Mouse (Mus musculus): Measurements from ENCODE around the gene Gpr45. TPM values are rescaled to one million over a fixed set of nuclear protein-coding genes. Genes with fewer than 3 reads are reported as not detected.

The Gpr45 gene
- polyA plus RNA-seq, 1 experiment: 0.53 TPM

DNA sequence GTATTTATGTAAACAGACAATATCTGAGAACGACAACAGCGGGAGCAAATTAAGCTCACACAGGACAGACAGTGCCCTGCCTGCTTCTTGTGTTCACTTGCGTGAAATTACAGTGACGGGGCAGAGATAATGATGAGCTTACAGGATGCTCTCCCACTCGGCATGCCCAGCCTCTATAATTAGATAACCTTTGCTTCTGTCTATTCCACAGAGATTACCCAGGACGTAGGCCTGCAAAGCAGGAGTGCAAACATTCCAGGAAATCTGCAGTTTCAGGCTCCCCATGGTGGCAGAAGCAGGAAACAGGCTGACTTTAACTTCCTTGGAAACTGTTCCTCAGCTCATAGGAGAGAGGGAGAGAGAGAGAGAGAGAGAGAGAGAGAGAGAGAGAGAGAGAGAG lies 89.6 kb downstream of the Gpr45 start:
- no peaks in the 10 kb centered on the region; the same call in 1 of the 2 replicates for H3K4me1 ChIP-seq (ENCODE audit: control insufficient read depth, insufficient read depth, low read length)
- no peak overlapping the region for H3K4me3 ChIP-seq (replicated peaks; ENCODE audit: extremely low read depth, low read depth, low read length)
- DNase-seq: no peak
- no peak for TF ChIP-seq CTCF (IDR thresholded peaks at IDR 0.05; ENCODE audit: insufficient read depth, low read length)
- no peak for TF ChIP-seq POLR2A (IDR thresholded peaks at IDR 0.05; ENCODE audit: borderline replicate concordance, extremely low read depth, low read depth, low read length)
- 25% methylated on average over 6 of the region's 6 CpGs for WGBS

DNA sequence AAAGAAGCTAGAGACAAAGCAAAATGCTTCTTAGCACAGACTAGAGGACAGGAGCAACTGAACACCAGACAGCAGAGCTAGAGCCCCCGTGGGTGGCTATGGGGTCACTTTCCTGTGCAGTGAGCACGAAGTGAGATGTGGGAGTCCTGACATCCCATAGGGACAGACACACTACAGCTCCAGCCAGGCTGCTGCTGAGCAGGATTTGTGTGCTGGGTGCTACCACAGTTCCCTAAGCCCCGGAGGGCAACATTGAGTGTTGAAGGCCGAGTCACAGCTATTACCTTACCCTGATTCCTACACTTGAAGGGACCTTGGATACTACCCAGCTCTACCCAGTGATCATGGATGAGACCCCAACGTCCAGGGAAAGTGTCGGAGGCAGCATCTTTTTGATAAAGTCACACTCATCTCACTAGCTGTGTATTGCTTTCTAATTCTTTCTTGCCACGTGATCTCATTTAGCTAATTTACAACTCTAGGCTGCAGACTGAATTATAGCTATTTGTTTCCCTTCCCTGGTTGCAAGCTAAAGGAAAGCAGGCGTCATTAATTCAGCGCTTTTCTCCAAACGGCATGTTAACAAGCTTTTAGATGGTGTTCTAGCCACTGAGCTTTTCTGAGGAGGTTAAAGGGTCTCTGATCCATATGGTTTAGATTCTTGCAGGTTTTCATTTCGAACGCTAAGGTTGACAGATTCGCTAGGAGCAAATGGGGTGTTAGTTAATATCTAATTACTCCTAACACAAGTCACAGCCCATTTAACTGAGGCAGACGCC lies 92.7 kb downstream of the Gpr45 start:
- DNase-seq: no peak
- no peak overlapping the region for H3K4me3 ChIP-seq (replicated peaks; ENCODE audit: extremely low read depth, low read depth, low read length)
- 70% methylated on average over 14 of the region's 14 CpGs for WGBS
- TF ChIP-seq POLR2A (IDR thresholded peaks at IDR 0.05; ENCODE audit: borderline replicate concordance, extremely low read depth, low read depth, low read length): no peak
- no peak for TF ChIP-seq CTCF (IDR thresholded peaks at IDR 0.05; ENCODE audit: insufficient read depth, low read length)
- H3K4me1 ChIP-seq (ENCODE audit: control insufficient read depth, insufficient read depth, low read length): no peaks in the 10 kb centered on the region; the same call in 1 of the 2 replicates

DNA sequence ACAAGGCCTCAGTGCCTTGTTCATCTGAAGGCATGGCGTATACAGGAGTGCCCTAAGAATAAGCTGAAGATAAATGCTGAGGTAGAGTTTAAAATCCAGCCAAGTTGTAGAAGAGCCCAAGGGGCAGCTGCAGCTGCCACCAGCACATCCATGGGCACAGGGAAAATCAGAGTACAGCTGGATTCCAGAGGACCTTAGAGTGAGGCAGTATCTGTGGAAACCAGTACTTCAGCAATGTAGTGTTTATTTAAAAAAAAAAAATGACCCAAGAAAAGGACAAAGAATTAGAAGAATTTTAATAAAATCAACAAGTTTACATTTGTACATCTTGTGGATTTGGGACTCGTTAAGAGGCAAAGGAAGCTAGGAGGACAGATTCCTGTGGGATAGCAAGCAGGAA lies 94.3 kb downstream of the Gpr45 start:
- TF ChIP-seq CTCF (IDR thresholded peaks at IDR 0.05; ENCODE audit: insufficient read depth, low read length) (no peak), POLR2A (IDR thresholded peaks at IDR 0.05; ENCODE audit: borderline replicate concordance, extremely low read depth, low read depth, low read length) (no peak)
- Histone ChIP-seq H3K4me3 (replicated peaks; ENCODE audit: extremely low read depth, low read depth, low read length) (no peak overlapping the region), H3K4me1 (ENCODE audit: control insufficient read depth, insufficient read depth, low read length) (no peaks in the 10 kb centered on the region; the same call in 1 of the 2 replicates)
- WGBS: 53% methylated on average over 2 of the region's 2 CpGs
- no peak for DNase-seq

DNA sequence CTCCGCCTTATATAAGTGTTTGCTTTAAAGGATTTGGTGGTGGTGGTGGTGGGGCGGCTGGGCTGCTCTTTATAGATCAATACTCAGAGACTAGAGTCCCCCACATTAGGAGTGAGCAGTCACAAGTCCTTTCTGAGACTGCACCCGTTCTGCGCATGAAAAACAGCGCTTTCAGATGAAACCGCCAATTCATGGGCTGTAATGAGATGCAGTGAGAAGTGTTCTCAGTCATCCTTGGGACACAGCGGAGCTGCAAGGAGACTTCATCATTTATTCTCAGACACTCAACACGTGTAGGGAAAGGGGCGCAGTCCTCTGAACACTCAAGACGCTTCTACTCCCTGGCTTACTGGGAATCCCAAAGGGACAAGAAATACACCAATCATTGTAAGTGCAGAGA lies 95.1 kb downstream of the Gpr45 start:
- WGBS: 89% methylated on average over 10 of the region's 10 CpGs
- no peak overlapping the region for H3K4me3 ChIP-seq (replicated peaks; ENCODE audit: extremely low read depth, low read depth, low read length)
- TF ChIP-seq POLR2A (IDR thresholded peaks at IDR 0.05; ENCODE audit: borderline replicate concordance, extremely low read depth, low read depth, low read length): no peak
- no peak for TF ChIP-seq CTCF (IDR thresholded peaks at IDR 0.05; ENCODE audit: insufficient read depth, low read length)
- H3K4me1 ChIP-seq (ENCODE audit: control insufficient read depth, insufficient read depth, low read length): no peaks in the 10 kb centered on the region
- DNase-seq: no peak

DNA sequence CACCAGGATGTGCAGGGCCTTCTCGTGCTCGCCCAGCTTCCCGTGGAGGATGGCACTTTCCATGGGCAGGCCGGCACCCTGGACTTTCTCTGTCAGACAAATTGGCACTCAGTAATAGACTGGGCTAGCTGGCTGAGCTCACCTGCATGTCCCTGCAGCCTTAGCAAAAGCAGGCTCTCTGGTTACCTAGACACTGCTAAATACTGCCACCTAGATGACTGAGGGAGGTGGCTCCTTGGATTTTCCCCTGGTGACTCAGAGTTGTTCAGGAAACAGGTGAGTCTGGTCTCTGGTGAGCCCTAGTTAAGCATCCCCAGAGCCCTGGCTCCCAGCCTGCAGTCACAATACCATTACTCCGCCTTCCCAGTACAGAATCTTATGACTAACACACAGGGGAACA lies 99.2 kb downstream of the Gpr45 start:
- no peak overlapping the region for H3K4me3 ChIP-seq (replicated peaks; ENCODE audit: extremely low read depth, low read depth, low read length)
- no peaks in the 10 kb centered on the region for H3K4me1 ChIP-seq (ENCODE audit: control insufficient read depth, insufficient read depth, low read length)
- TF ChIP-seq CTCF (IDR thresholded peaks at IDR 0.05; ENCODE audit: insufficient read depth, low read length): no peak
- no peak for TF ChIP-seq POLR2A (IDR thresholded peaks at IDR 0.05; ENCODE audit: borderline replicate concordance, extremely low read depth, low read depth, low read length)
- WGBS: 86% methylated on average over 5 of the region's 5 CpGs
- no peak for DNase-seq

DNA sequence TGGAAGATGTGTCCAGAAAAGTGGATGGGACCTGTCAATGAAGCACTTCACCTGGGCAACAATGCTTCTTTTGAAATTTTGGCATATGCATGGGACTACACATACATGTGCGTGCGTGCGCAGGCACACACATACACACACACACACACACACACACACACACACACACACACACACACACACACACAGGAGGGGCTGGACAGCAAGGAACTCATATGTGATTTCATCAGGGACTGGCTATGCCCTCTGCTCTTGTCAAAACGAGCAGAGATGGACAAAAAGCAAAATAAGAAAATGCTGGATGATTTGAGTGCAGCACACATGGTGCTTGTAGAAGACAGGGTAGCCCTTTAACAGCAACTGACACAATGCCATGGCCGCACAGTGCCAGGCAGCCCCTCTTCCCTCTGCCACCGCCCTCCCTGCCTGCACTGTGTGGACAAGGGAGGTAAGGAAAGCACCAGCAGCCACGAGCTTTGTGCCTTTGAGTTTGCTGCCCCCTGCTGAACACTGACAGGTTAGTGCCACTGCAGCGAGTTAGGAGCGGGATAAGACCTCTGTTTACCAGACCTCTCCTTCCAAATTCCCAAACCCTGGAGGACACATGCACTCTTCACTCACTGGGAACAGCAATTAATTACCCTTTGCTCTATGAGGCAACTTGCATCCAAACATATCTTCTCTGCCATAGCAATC lies 113.1 kb downstream of the Gpr45 start:
- 56% methylated on average over 9 of the region's 9 CpGs for WGBS
- Histone ChIP-seq H3K4me1 (ENCODE audit: control insufficient read depth, insufficient read depth, low read length) (0 out of 2 replicates have a peak, but pooled peaks cover 2% of the 10 kb centered on the region), H3K4me3 (replicated peaks; ENCODE audit: extremely low read depth, low read depth, low read length) (no peak overlapping the region)
- TF ChIP-seq CTCF (IDR thresholded peaks at IDR 0.05; ENCODE audit: insufficient read depth, low read length) (peak; percentile 87), POLR2A (IDR thresholded peaks at IDR 0.05; ENCODE audit: borderline replicate concordance, extremely low read depth, low read depth, low read length) (no peak)
- peak; percentile 60 for DNase-seq

DNA sequence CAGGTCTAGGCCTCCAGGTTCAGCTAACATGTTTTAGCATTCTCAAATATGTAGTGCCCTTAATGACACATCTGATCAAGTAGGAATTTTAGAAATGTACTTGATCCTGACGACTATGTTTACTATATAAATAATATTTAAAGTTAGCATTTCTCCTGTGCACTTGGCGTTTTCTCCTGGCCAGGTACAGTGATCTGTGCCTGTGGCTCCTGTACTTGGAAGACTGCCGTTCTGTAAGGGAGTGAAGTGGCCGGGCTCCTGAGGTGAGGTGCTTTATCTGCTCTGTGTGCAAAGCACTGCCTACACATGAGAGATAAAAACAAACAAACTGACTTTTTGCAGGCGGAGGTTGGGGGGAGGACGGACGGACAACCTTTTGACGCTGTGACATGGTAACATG lies 113.9 kb downstream of the Gpr45 start:
- WGBS: 64% methylated on average over 8 of the region's 8 CpGs

DNA sequence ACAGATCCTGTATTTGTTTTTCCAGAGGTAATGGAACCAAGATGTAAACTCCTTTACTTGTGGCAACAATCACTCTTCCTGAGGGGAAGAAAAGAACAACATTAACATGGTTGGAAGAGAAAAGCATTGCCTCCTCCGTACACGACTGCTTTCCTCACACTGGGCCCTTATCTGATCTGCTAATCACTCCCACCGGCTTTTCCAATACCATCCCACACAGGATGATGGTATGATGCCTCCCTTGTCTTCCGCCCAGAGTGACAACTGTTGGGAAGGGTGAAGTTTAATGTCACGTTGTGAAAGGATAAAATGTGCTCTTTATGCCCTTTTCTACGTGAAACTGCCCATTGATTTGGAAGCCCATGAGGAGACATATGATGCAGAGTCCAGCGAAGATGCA lies 114.9 kb downstream of the Gpr45 start:
- WGBS: 66% methylated on average over 7 of the region's 7 CpGs
- DNase-seq: no peak
- H3K4me1 ChIP-seq (ENCODE audit: control insufficient read depth, insufficient read depth, low read length): peaks cover 2% of the 10 kb centered on the region; the same call in 1 of the 2 replicates
- TF ChIP-seq CTCF (IDR thresholded peaks at IDR 0.05; ENCODE audit: insufficient read depth, low read length): no peak
- TF ChIP-seq POLR2A (IDR thresholded peaks at IDR 0.05; ENCODE audit: borderline replicate concordance, extremely low read depth, low read depth, low read length): no peak
- no peak overlapping the region for H3K4me3 ChIP-seq (replicated peaks; ENCODE audit: extremely low read depth, low read depth, low read length)

More for the DNA sequence above, 113.9 kb downstream of the Gpr45 start:
- DNase-seq: no peak
- no peak overlapping the region for H3K4me3 ChIP-seq (replicated peaks; ENCODE audit: extremely low read depth, low read depth, low read length)
- H3K4me1 ChIP-seq (ENCODE audit: control insufficient read depth, insufficient read depth, low read length): peaks cover 2% of the 10 kb centered on the region; the same call in 1 of the 2 replicates
- TF ChIP-seq POLR2A (IDR thresholded peaks at IDR 0.05; ENCODE audit: borderline replicate concordance, extremely low read depth, low read depth, low read length) (no peak), CTCF (IDR thresholded peaks at IDR 0.05; ENCODE audit: insufficient read depth, low read length) (no peak)

DNA sequence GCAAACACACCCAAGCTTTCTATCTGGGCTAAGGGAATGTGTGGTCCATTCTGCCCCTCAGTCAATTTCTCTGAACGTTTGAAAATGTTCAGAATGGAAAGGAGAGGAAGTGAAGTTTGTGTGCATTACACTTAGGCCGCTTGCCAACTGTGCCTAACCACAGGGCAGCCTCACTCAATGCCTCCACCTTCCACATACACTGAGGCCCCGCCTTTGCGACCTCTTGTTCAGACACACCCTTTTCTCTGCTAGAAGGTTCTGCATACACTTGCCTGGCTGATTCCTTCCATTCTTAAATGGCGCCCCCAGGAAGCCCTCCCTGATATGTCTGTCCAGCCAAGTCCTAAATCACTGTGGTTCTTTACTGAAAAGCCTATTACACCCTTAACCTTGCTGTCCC lies 118.1 kb downstream of the Gpr45 start:
- peak; percentile 20 for DNase-seq
- Histone ChIP-seq H3K4me1 (ENCODE audit: control insufficient read depth, insufficient read depth, low read length) (peaks cover 2% of the 10 kb centered on the region; the same call in 1 of the 2 replicates), H3K4me3 (replicated peaks; ENCODE audit: extremely low read depth, low read depth, low read length) (no peak overlapping the region)
- 48% methylated on average over 5 of the region's 5 CpGs for WGBS
- TF ChIP-seq POLR2A (IDR thresholded peaks at IDR 0.05; ENCODE audit: borderline replicate concordance, extremely low read depth, low read depth, low read length) (no peak), CTCF (IDR thresholded peaks at IDR 0.05; ENCODE audit: insufficient read depth, low read length) (no peak)
